Mouse (Mus musculus) ES-Bruce4 (cell line): ENCODE measurements around the gene Hnrnph1.

ENCODE experiments used
- CTCF ChIP-seq: IDR thresholded peaks from one replicate; pipeline ENCODE4 v1.8.1; 2011; ENCODE audit warnings: low read depth, low read length
- POLR2A ChIP-seq: IDR thresholded peaks from one replicate; pipeline ENCODE4 v1.8.1; 2011; ENCODE audit warnings: low read length; ENCODE audit not compliant: insufficient read depth

GRCm38 (mm10) chr11:50394731-50395130 lies 17.9 kb downstream of the Hnrnph1 start:
- TF ChIP-seq CTCF (no peak), POLR2A (no peak)
